Mouse (Mus musculus) liver, embryonic 14.5 days (tissue): ENCODE data around the gene Sap30l. TPM values are rescaled to one million over a fixed set of nuclear protein-coding genes. Genes with fewer than 3 reads are reported as not detected.

Experiments
- ATAC-seq: fragments of 200-750 bp; cut with Nextera tagmentation; 2 replicates; pipeline ENCODE4 v1.8.0; 2017; ENCODE audit warnings: moderate number of reproducible peaks, mild to moderate bottlenecking, moderate library complexity; ENCODE audit not compliant: insufficient read depth
- DNase-seq, 3 experiments: peaks; one replicate each; pipeline ENCODE4 v3.0.0-alpha.2; 2012 to 2013; ENCODE audit warnings: low read depth in 3 of 3, low spot score in 3 of 3
- H3K27ac ChIP-seq: fragments of 300-500 bp; sonication (generic); 2 replicates; pipeline ENCODE4 v1.5.1; 2014; ENCODE audit warnings: moderate library complexity, mild to moderate bottlenecking, control low read depth, inconsistent platforms
- H3K27me3 ChIP-seq: fragments of 300-500 bp; sonication (generic); 2 replicates; pipeline ENCODE4 v1.6.1; 2014; ENCODE audit warnings: mild to moderate bottlenecking, low read length, moderate library complexity; ENCODE audit not compliant: control insufficient read depth, insufficient read depth
- H3K36me3 ChIP-seq: fragments of 300-500 bp; sonication (generic); replicated peaks from 2 replicates; pipeline ENCODE4 v1.6.1; 2014; ENCODE audit warnings: low read depth; ENCODE audit not compliant: control insufficient read depth, insufficient read depth
- H3K4me1 ChIP-seq, 2 experiments: fragments of 200-500 bp in 1 of 2; fragments of 300-500 bp in 1 of 2; sonication (generic) in 1 of 2; replicated peaks; 2 replicates each; pipeline ENCODE4 v1.6.1; 2012 to 2014; ENCODE audit warnings: antibody characterized with exemption in 1 of 2, inconsistent platforms in 1 of 2, low read length in 1 of 2; ENCODE audit not compliant: control insufficient read depth in 2 of 2, insufficient read depth in 2 of 2
- H3K4me2 ChIP-seq: fragments of 300-500 bp; sonication (generic); 2 replicates; pipeline ENCODE4 v1.6.1; 2014; ENCODE audit warnings: low read depth, mild to moderate bottlenecking, control low read depth, moderate library complexity
- H3K4me3 ChIP-seq, 2 experiments: fragments of 200-500 bp in 1 of 2; fragments of 300-500 bp in 1 of 2; sonication (generic) in 1 of 2; 2 replicates each; pipeline ENCODE4 v1.5.1; 2012 to 2014; ENCODE audit warnings: low read depth in 2 of 2, low read length in 2 of 2, mild to moderate bottlenecking in 2 of 2, control low read depth in 1 of 2, inconsistent platforms in 1 of 2, moderate library complexity in 1 of 2; ENCODE audit not compliant: insufficient read depth in 1 of 2
- H3K9ac ChIP-seq: fragments of 300-500 bp; sonication (generic); replicated peaks from 2 replicates; pipeline ENCODE4 v1.6.1; 2014; ENCODE audit warnings: mild to moderate bottlenecking, control low read depth, moderate library complexity
- H3K9me3 ChIP-seq: fragments of 300-500 bp; sonication (generic); 2 replicates; pipeline ENCODE4 v1.6.1; 2016; ENCODE audit warnings: low read length, mixed read lengths; ENCODE audit not compliant: control insufficient read depth
- CTCF ChIP-seq: IDR thresholded peaks from 2 replicates; pipeline ENCODE4 v1.5.1; 2016; ENCODE audit warnings: antibody characterized with exemption, low read depth, control low read depth
- EP300 ChIP-seq: IDR thresholded peaks from 2 replicates; pipeline ENCODE4 v1.6.1; 2016; ENCODE audit warnings: antibody characterized with exemption, low read depth
- WGBS: fragments of 180-500 bp; shearing (Covaris S2); extraction: QIAGEN DNeasy Blood & Tissue Kit; methylation state at CpG from one replicate; pipeline ENCODE4 v1.1.7; 2014; ENCODE audit not compliant: insufficient replicate concordance; 5-methylcytosine and 5-hydroxymethylcytosine counted together
- polyA plus RNA-seq, 2 experiments: library from polyadenylated mRNA; depleted of rRNA in 1 of 2; stranded (reverse) in 1 of 2; unstranded in 1 of 2; fragments of >200 nt; fragmentation: Nextera tagmentation in 1 of 2; extraction: Ambion mirVana in 1 of 2; gene quantifications; 2 replicates each; pipeline versions ENCODE4 v1.2.1 to v1.2.3; 2012 to 2014

The Sap30l gene
- polyA plus RNA-seq, 2 experiments, result 4.0 to 6.6 TPM

- TF ChIP-seq EP300, result no peak
- no peak for TF ChIP-seq CTCF
- H3K27me3 ChIP-seq, result peaks cover 17% of the 10 kb centered on the region
- DNase-seq (no peak), ATAC-seq (no peak)
- H3K27ac ChIP-seq, result no peak overlapping the region
- no peaks in the 10 kb centered on the region for H3K36me3 ChIP-seq
- H3K4me1 ChIP-seq, result peaks cover 11 to 14% of the 10 kb centered on the region in 2 experiments; a peak in 3 of 4 replicates
- H3K9me3 ChIP-seq, result no peaks in the 10 kb centered on the region
- WGBS, result 39% methylated on average over 3 of the region's 3 CpGs
- no peak overlapping the region for H3K4me2 ChIP-seq
- H3K9ac ChIP-seq, result no peak overlapping the region
- H3K4me3 ChIP-seq, result no peak overlapping the region
Measured at GRCm38 (mm10) chr11:57805047-57805446, 3.6 kb downstream of the Sap30l start.

GRCm38 (mm10) chr11:57809017-57809731 lies 7.7 kb downstream of the Sap30l start:
- DNase-seq, result no peak
- no peak overlapping the region for H3K27ac ChIP-seq
- no peak overlapping the region for H3K4me2 ChIP-seq
- H3K4me1 ChIP-seq, result peaks cover 14 to 22% of the 10 kb centered on the region in 2 experiments
- no peak overlapping the region for H3K9ac ChIP-seq
- no peaks in the 10 kb centered on the region for H3K36me3 ChIP-seq
- TF ChIP-seq EP300, result no peak
- TF ChIP-seq CTCF, result no peak
- 89% methylated on average over 17 of the region's 17 CpGs for WGBS
- ATAC-seq, result no peak
- H3K27me3 ChIP-seq, result no peaks in the 10 kb centered on the region
- no peaks in the 10 kb centered on the region for H3K9me3 ChIP-seq
- no peak overlapping the region for H3K4me3 ChIP-seq

GRCm38 (mm10) chr11:57809732-57810098 lies 8.3 kb downstream of the Sap30l start:
- H3K27ac ChIP-seq, result no peak overlapping the region
- ATAC-seq, result no peak

GRCm38 (mm10) chr11:57811006-57811405 lies 9.6 kb downstream of the Sap30l start:
- no peaks in the 10 kb centered on the region for H3K27me3 ChIP-seq
- DNase-seq (no peak), ATAC-seq (no peak)
- no peak overlapping the region for H3K27ac ChIP-seq
- H3K9ac ChIP-seq, result no peak overlapping the region
- no peak overlapping the region for H3K4me2 ChIP-seq
- WGBS, result 75% methylated on average over 7 of the region's 7 CpGs
- TF ChIP-seq CTCF (no peak), EP300 (no peak)
- H3K36me3 ChIP-seq, result no peaks in the 10 kb centered on the region
- H3K9me3 ChIP-seq, result no peaks in the 10 kb centered on the region
- H3K4me1 ChIP-seq, result peaks cover 14 to 26% of the 10 kb centered on the region in 2 experiments
- H3K4me3 ChIP-seq, result no peak overlapping the region

More at GRCm38 (mm10) chr11:57809732-57810098, 8.3 kb downstream of the Sap30l start:
- H3K4me3 ChIP-seq, result no peak overlapping the region
- no peaks in the 10 kb centered on the region for H3K36me3 ChIP-seq
- H3K9me3 ChIP-seq, result no peaks in the 10 kb centered on the region
- DNase-seq, result no peak
- peaks cover 14 to 22% of the 10 kb centered on the region in 2 experiments for H3K4me1 ChIP-seq
- H3K27me3 ChIP-seq, result no peaks in the 10 kb centered on the region
- H3K9ac ChIP-seq, result no peak overlapping the region
- no peak for TF ChIP-seq CTCF
- no peak overlapping the region for H3K4me2 ChIP-seq
- 84% methylated on average over 8 of the region's 8 CpGs for WGBS

- peak overlapping the region; percentile 38 for H3K4me2 ChIP-seq
- H3K36me3 ChIP-seq, result no peaks in the 10 kb centered on the region
- DNase-seq (peak; percentile 58 to 73 (median 67)), ATAC-seq (peak; percentile 96)
- H3K9ac ChIP-seq, result peak overlapping the region; percentile 57
- WGBS, result 75% methylated on average over 8 of the region's 8 CpGs
- no peaks in the 10 kb centered on the region for H3K27me3 ChIP-seq
- H3K27ac ChIP-seq, result peak overlapping the region; percentile 87
- H3K4me3 ChIP-seq, result no peak overlapping the region
- no peaks in the 10 kb centered on the region for H3K9me3 ChIP-seq
- no peak for TF ChIP-seq CTCF
- TF ChIP-seq EP300, result no peak
- peaks cover 14 to 26% of the 10 kb centered on the region in 2 experiments for H3K4me1 ChIP-seq
Measured at GRCm38 (mm10) chr11:57812212-57812611, 10.8 kb downstream of the Sap30l start.
